Mouse (Mus musculus) G1E (cell line): ENCODE measurements around the gene 4930432K21Rik. TPM values are rescaled to one million over a fixed set of nuclear protein-coding genes. Genes with fewer than 3 reads are reported as not detected.

ENCODE experiments used
- ATAC-seq: 2 replicates; pipeline ENCODE4 v1.8.0; 2016; ENCODE audit warnings: mild to moderate bottlenecking; ENCODE audit not compliant: insufficient number of reproducible peaks, poor library complexity, low FRiP score, severe bottlenecking; ENCODE audit errors: extremely low read depth
- DNase-seq: peaks from one replicate; pipeline ENCODE4 v3.0.0; 2012; ENCODE audit warnings: low spot score
- H3K27me3 ChIP-seq: 2 replicates; pipeline ENCODE4 v1.6.1; 2012; ENCODE audit warnings: mild to moderate bottlenecking, low read length, inconsistent platforms; ENCODE audit not compliant: insufficient read depth
- H3K36me3 ChIP-seq: replicated peaks from 2 replicates; pipeline ENCODE3; 2012; ENCODE audit warnings: mild to moderate bottlenecking, inconsistent platforms
- H3K4me1 ChIP-seq: 2 replicates; pipeline ENCODE4 v1.6.1; 2012; ENCODE audit warnings: low read depth, low read length, inconsistent platforms, mixed read lengths; ENCODE audit not compliant: insufficient read depth
- H3K4me3 ChIP-seq: 2 replicates; pipeline ENCODE4 v1.5.1; 2012; ENCODE audit warnings: low read depth, mild to moderate bottlenecking, inconsistent platforms, low read length, moderate library complexity, mixed read lengths
- H3K9me3 ChIP-seq: replicated peaks from 2 replicates; pipeline ENCODE4 v1.6.1; 2012; ENCODE audit warnings: inconsistent platforms
- CTCF ChIP-seq: IDR thresholded peaks from 2 replicates; pipeline ENCODE4 v1.5.1; 2012; ENCODE audit warnings: low read depth, low read length, inconsistent platforms, mixed read lengths
- GATA1 ChIP-seq: IDR thresholded peaks from 2 replicates; pipeline ENCODE4 v1.6.1; 2012; ENCODE audit warnings: borderline replicate concordance, low read length, inconsistent platforms, mixed read lengths
- GATA2 ChIP-seq: IDR thresholded peaks from 2 replicates; pipeline ENCODE4 v1.6.1; 2012; ENCODE audit warnings: low read depth, low read length, inconsistent platforms, borderline replicate concordance
- POLR2AphosphoS5 ChIP-seq: IDR thresholded peaks from 2 replicates; pipeline ENCODE4 v1.6.1; 2012; ENCODE audit warnings: low read depth, low read length, inconsistent platforms; ENCODE audit not compliant: insufficient replicate concordance
- TAL1 ChIP-seq: conservative IDR thresholded peaks from 2 replicates; pipeline ENCODE4 v1.6.1; 2012; ENCODE audit warnings: low read depth, low read length, inconsistent platforms, mixed read lengths
- polyA plus RNA-seq: library from polyadenylated mRNA; stranded (reverse); fragments of >175 nt; gene quantifications from 2 replicates; pipeline ENCODE4 v1.2.3, GENCODE M21; 2012
- total RNA-seq, 2 experiments: library from RNA; stranded (forward) in 1 of 2; stranded (reverse) in 1 of 2; fragments of 200-1000 nt in 1 of 2; fragments of >200 nt in 1 of 2; fragmentation: Nextera tagmentation in 1 of 2; gene quantifications; 2 replicates each; pipeline ENCODE4 v1.2.3; 2014 to 2017

4930432K21Rik gene
- total and polyA plus RNA-seq, 3 experiments, result 0.08 to 0.55 TPM; not detected in 1

DNA sequence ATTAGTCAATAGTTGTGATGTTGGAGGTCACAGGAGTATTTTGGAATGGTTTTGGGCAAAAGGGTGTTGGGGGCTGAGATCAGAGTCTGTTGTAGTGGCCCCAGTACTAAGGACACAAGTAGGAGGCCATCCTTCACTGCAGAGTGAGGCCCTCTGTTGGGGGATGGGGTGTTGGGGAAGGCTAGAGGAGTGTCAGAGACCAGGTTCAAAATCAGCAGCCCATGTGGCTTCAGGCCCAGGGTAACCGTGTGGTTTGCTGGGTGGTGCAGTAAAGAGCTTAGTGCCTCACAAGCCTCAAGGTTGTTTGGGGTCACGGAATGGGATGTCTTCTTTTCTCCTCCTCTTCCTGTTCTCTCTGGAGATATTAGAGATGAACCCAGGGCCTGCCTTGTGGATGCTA lies 21.1 kb upstream of the 4930432K21Rik start:
- Histone ChIP-seq H3K4me1 (peaks cover 4% of the 10 kb centered on the region; the same call in 1 of the 2 replicates), H3K4me3 (no peak overlapping the region), H3K9me3 (no peaks in the 10 kb centered on the region), H3K27me3 (peaks cover 40% of the 10 kb centered on the region), H3K36me3 (peaks cover 5% of the 10 kb centered on the region)
- TF ChIP-seq TAL1 (no peak), CTCF (no peak), GATA1 (no peak), POLR2AphosphoS5 (no peak), GATA2 (no peak)
- DNase-seq (no peak), ATAC-seq (no peak)

DNA sequence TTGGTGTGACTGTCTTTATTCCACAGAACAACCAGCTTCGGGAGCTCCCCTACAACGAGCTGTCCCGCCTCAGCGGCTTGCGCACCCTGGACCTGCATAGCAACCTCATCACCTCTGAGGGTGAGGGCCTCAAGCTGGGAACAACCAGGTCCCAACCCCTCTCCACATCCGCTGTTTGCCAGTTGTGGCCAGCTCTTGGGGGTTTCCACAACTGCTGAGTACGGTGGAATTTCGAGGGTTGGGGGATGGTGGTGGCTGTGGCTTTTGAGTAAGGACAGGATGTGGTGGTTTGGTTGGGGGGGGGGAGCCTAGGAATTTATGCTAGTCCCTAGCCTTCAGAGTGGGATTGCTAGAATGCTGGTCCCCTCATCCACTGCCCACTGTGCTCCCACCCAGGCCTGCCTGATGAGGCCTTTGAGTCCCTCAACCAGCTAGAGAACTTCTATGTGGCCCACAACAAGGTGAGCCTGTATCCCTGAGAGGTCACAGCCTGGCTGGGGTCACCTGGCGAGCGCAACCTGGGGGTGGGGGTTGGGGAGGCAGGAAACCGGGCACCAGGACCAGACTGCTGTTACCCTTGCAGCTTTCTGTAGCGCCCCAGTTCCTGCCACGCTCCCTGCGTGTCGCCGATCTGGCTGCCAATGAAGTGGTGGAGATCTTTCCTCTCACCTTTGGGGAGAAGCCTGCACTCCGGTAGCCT lies 20.5 kb upstream of the 4930432K21Rik start:
- DNase-seq, result no peak
- ATAC-seq, result no peak
- Histone ChIP-seq H3K36me3 (peaks cover 11% of the 10 kb centered on the region), H3K9me3 (no peaks in the 10 kb centered on the region), H3K4me1 (peaks cover 4% of the 10 kb centered on the region; the same call in 1 of the 2 replicates), H3K4me3 (no peak overlapping the region), H3K27me3 (peaks cover 40% of the 10 kb centered on the region)
- TF ChIP-seq POLR2AphosphoS5 (no peak), GATA2 (no peak), GATA1 (no peak), TAL1 (no peak), CTCF (no peak)

DNA sequence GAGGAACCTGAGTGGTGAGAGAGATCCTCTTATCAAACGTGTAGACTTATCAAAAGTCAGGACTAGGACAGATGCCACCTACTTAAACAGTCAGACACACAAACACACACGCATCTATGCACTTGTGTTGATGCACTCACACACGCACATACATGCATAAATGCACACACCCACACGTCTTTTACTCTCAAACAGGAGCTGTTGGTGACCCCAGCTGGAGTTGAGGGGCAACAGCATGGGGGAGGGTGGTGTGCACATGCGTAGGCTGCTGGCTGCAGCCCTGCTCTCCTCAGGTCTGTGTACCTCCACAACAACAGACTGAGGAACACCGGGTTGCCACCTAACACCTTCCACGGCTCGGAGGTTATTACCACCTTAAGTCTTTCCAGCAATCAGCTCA lies 19.5 kb upstream of the 4930432K21Rik start:
- no peaks in the 10 kb centered on the region for H3K9me3 ChIP-seq
- no peak for ATAC-seq
- DNase-seq, result no peak
- TF ChIP-seq GATA1 (no peak), CTCF (no peak), POLR2AphosphoS5 (no peak), TAL1 (no peak), GATA2 (no peak)
- no peak overlapping the region for H3K4me3 ChIP-seq
- H3K4me1 ChIP-seq, result peaks cover 4% of the 10 kb centered on the region
- peaks cover 38% of the 10 kb centered on the region for H3K27me3 ChIP-seq
- H3K36me3 ChIP-seq, result peaks cover 21% of the 10 kb centered on the region

DNA sequence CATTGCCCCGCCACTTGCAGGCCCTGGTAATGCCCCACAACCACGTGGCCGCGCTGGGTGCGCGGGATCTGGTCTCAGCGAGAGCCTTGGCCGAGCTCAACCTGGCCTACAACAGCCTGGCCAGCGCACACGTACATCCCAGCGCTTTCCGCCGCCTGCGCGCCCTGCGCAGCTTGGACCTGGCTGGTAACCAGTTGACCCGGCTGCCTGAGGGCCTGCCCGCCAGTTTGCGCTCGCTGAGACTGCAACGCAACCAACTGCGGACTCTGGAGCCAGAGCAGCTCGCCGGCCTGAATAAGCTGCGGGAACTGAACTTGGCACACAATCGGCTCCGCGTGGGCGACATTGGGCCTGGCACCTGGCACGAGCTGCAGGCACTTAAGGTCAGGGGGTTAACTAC lies 17.0 kb upstream of the 4930432K21Rik start:
- Histone ChIP-seq H3K4me1 (peaks cover 4% of the 10 kb centered on the region), H3K36me3 (peaks cover 46% of the 10 kb centered on the region), H3K4me3 (no peak overlapping the region), H3K9me3 (no peaks in the 10 kb centered on the region), H3K27me3 (peaks cover 28% of the 10 kb centered on the region; the same call in 1 of the 2 replicates)
- DNase-seq (no peak), ATAC-seq (no peak)
- TF ChIP-seq POLR2AphosphoS5 (no peak), GATA2 (no peak), TAL1 (no peak), GATA1 (no peak), CTCF (no peak)

DNA sequence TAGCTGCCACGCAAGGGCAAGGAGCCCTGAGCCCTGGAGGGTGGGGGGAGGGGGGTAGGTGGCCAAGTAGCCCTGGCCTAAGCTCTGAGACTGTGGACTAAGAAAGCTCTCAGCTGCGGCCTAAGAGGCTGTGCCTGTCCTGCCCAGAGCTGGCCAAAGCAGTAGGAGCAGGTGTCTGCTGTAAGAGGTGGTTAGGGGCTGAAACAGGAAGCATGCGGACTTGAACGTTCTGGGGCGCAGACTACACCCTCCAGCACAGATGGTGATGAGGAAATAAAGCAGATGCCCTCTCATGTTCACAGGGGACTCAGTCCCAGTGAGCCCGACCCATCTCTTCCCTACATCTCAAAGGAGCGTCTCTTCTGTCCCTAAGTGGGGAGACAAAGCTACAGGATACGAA lies 15.6 kb upstream of the 4930432K21Rik start:
- Histone ChIP-seq H3K4me1 (peaks cover 4% of the 10 kb centered on the region), H3K4me3 (no peak overlapping the region), H3K36me3 (peaks cover 60% of the 10 kb centered on the region), H3K9me3 (no peaks in the 10 kb centered on the region), H3K27me3 (peaks cover 16% of the 10 kb centered on the region; the same call in 1 of the 2 replicates)
- TF ChIP-seq TAL1, result no peak
- no peak for TF ChIP-seq GATA2
- no peak for TF ChIP-seq GATA1
- no peak for TF ChIP-seq CTCF
- TF ChIP-seq POLR2AphosphoS5, result no peak
- DNase-seq (no peak), ATAC-seq (no peak)

DNA sequence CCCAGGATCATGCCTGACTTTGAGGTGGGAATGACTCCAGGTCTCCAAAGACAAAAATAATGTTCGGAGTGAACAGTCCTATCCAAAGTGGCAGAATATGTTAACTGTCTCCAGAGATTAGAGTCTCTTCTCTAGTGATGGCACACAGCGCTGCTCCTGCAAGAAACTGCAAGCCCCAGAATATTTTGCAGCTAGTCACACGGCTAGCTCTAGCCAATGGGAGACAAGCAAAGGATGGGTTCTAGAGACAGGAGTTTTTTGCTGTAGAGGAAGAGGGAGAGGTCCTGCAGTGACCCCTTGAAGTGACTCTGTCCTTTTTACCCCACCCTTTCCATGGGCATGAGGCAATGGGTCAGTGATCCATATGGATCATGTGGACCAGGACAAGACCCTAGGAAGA lies 10.0 kb upstream of the 4930432K21Rik start:
- peaks cover 98% of the 10 kb centered on the region for H3K36me3 ChIP-seq
- ATAC-seq (0 out of 2 replicates have a peak, but pooled peaks have one; percentile 22), DNase-seq (peak; percentile 56)
- H3K9me3 ChIP-seq, result no peaks in the 10 kb centered on the region
- no peaks in the 10 kb centered on the region for H3K27me3 ChIP-seq
- H3K4me3 ChIP-seq, result no peak overlapping the region
- no peaks in the 10 kb centered on the region; the same call in 1 of the 2 replicates for H3K4me1 ChIP-seq
- TF ChIP-seq TAL1, result no peak
- TF ChIP-seq CTCF, result no peak
- no peak for TF ChIP-seq GATA2
- no peak for TF ChIP-seq GATA1
- TF ChIP-seq POLR2AphosphoS5, result no peak
